Mouse (Mus musculus) thymus, postnatal 0 days (tissue): Measurements from ENCODE around the gene Atg13. TPM values are rescaled to one million over a fixed set of nuclear protein-coding genes. Genes with fewer than 3 reads are reported as not detected.
A peak's percentile ranks its signal among the peaks of the same experiment; 100 is the strongest.

Source experiments
- DNase-seq: peaks from one replicate; pipeline ENCODE4 v3.0.0-alpha.2; 2015; ENCODE audit warnings: low spot score
- polyA plus RNA-seq: library from polyadenylated mRNA; unstranded; fragments of >200 nt; fragmentation: Nextera tagmentation; extraction: Ambion mirVana; gene quantifications from 2 replicates; pipeline ENCODE4 v1.2.1, GENCODE M21; 2015

Gene Atg13
- polyA plus RNA-seq, 1 experiment from 2014 or later: 24.2 TPM

- no peak for DNase-seq
Measured at GRCm38 (mm10) chr2:91695436-91696224, 14.7 kb downstream of the Atg13 start.

GRCm38 (mm10) chr2:91689452-91689851 lies 20.9 kb downstream of the Atg13 start:
- DNase-seq: no peak

GRCm38 (mm10) chr2:91683919-91684318 lies 26.5 kb downstream of the Atg13 start:
- no peak for DNase-seq

GRCm38 (mm10) chr2:91682850-91683249 lies 27.5 kb downstream of the Atg13 start:
- peak; percentile 51 for DNase-seq

- DNase-seq: no peak
Measured at GRCm38 (mm10) chr2:91676961-91677360, 33.4 kb downstream of the Atg13 start.

GRCm38 (mm10) chr2:91676420-91676819 lies 34.0 kb downstream of the Atg13 start:
- no peak for DNase-seq

GRCm38 (mm10) chr2:91674895-91675294 lies 35.5 kb downstream of the Atg13 start:
- no peak for DNase-seq

GRCm38 (mm10) chr2:91673587-91673986 lies 36.8 kb downstream of the Atg13 start:
- DNase-seq: no peak

GRCm38 (mm10) chr2:91670038-91670437 lies 40.3 kb downstream of the Atg13 start:
- DNase-seq: no peak

GRCm38 (mm10) chr2:91669326-91669725 lies 41.0 kb downstream of the Atg13 start:
- no peak for DNase-seq

- no peak for DNase-seq
Measured at GRCm38 (mm10) chr2:91667747-91668146, 42.6 kb downstream of the Atg13 start.

GRCm38 (mm10) chr2:91666386-91666910 lies 43.9 kb downstream of the Atg13 start:
- no peak for DNase-seq

- DNase-seq: no peak
Measured at GRCm38 (mm10) chr2:91664780-91665179, 45.6 kb downstream of the Atg13 start.

- DNase-seq: no peak
Measured at GRCm38 (mm10) chr2:91660981-91661380, 49.4 kb downstream of the Atg13 start.

GRCm38 (mm10) chr2:91659657-91660056 lies 50.7 kb downstream of the Atg13 start:
- DNase-seq: no peak

GRCm38 (mm10) chr2:91656774-91657173 lies 53.6 kb downstream of the Atg13 start:
- no peak for DNase-seq

- DNase-seq: no peak
Measured at GRCm38 (mm10) chr2:91655827-91656226, 54.5 kb downstream of the Atg13 start.

- DNase-seq: no peak
Measured at GRCm38 (mm10) chr2:91655388-91655787, 55.0 kb downstream of the Atg13 start.

GRCm38 (mm10) chr2:91652863-91653262 lies 57.5 kb downstream of the Atg13 start:
- no peak for DNase-seq

GRCm38 (mm10) chr2:91651458-91652258 lies 58.7 kb downstream of the Atg13 start:
- no peak for DNase-seq

GRCm38 (mm10) chr2:91650360-91650995 lies 59.9 kb downstream of the Atg13 start:
- no peak for DNase-seq
